Mouse (Mus musculus): ENCODE measurements around the gene Klf9. TPM values are rescaled to one million over a fixed set of nuclear protein-coding genes. Genes with fewer than 3 reads are reported as not detected.

The Klf9 gene
- polyA plus RNA-seq, 1 experiment from 2014 or later: 0.89 TPM

DNA sequence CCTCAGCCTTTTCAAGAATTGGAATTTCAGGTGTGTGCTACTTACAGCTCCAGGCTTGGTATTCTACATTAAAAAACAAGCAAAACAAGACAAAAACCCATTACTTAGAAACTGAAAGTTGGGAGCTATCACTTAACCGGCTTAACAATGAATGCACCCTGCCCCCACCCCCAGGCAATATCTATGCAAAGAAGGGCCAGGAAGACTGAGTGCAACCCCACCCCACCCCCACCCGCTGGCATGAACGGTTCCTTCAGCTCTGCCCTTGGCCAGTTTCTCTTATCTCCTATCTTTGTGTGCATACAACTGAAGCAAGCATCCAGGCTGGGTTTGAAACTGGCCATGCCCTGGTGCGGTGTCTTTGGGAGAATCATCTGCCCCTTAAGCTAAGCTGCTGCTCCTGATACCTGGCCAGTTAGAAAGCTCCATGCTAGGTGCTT is 11.2 kb downstream of the Klf9 start:
- Histone ChIP-seq H3K4me1 (replicated peaks) (0 out of 2 replicates have a peak, but pooled peaks cover 5% of the 10 kb centered on the region), H3K27ac (no peak overlapping the region), H3K4me3 (replicated peaks) (no peak overlapping the region), H3K9me3 (no peaks in the 10 kb centered on the region), H3K9ac (replicated peaks) (no peak overlapping the region), H3K4me2 (replicated peaks) (no peak overlapping the region), H3K27me3 (no peaks in the 10 kb centered on the region), H3K36me3 (no peaks in the 10 kb centered on the region)
- WGBS: 36% methylated on average over 4 of the region's 4 CpGs
- ATAC-seq: no peak

DNA sequence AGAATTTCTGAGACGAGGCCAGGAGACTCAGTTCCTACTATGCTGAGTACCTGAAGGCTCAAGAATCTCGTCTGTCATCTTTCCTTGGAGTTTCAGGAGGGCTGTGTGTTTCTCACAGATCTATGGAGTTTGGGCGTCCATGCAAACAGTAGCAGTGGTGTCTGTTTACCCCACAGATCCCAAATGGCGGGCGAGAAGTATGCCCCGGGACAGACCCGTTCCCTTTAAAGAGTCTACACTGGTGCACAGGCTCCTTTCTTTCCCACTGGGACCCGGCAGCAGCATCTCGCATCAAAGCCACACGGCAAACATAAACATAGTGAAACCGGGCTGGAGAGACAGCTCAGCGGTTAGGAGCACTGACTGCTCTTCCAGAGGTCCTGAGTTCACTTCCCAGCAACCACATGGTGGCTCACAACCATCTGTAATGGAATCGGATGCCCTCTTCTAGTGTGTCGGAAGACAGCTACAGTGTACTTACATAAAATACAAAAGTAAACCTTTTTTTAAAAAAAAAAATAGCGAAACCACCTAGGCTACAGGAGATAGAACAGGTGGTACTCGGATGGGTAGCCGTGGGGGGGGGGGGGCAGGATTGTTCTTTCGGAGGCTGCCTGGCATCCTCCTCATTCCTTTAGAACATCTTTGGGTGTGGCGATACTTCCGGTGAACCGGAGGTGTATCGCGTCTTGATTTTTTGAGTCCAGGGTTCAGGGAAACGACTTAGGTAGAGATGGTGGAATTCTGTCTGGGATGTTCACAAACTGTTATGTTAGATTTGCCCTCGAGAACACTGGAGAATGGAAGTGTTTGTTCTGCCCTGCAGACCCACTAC is 12.0 kb downstream of the Klf9 start:
- H3K9ac ChIP-seq (replicated peaks): no peak overlapping the region
- no peaks in the 10 kb centered on the region for H3K36me3 ChIP-seq
- no peaks in the 10 kb centered on the region for H3K9me3 ChIP-seq
- no peak overlapping the region for H3K27ac ChIP-seq
- 0 out of 2 replicates have a peak, but pooled peaks cover 5% of the 10 kb centered on the region for H3K4me1 ChIP-seq (replicated peaks)
- 73% methylated on average over 25 of the region's 25 CpGs for WGBS
- H3K4me3 ChIP-seq (replicated peaks): no peak overlapping the region
- no peak for ATAC-seq
- H3K27me3 ChIP-seq: no peaks in the 10 kb centered on the region
- no peak overlapping the region for H3K4me2 ChIP-seq (replicated peaks)

DNA sequence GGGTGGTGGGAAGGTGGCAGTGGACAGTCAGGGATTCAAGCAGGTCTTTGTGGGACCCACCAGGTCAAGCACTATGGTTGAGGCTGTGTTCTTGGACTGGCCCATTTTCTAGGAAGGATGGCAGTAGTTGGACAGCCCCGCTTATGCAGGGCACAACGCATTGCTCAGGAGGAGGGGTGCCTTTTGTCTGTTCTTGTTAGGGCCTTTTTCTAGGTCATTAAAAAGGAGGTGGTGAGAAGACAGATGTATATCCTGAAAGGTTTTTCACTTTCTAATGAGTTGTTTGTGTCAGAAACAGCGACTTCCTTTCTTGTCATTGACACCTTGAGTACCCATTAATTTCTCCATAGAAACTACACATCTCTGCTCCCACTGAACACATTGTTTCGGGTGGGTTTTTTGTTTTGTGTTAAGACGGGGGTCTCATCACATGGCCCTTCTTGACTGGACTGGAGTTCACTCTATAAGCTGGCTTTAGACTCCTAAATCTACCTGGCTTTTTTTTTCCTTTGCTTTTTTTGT is 12.6 kb downstream of the Klf9 start:
- no peaks in the 10 kb centered on the region for H3K36me3 ChIP-seq
- 83% methylated on average over 5 of the region's 5 CpGs for WGBS
- no peak overlapping the region for H3K9ac ChIP-seq (replicated peaks)
- no peak overlapping the region for H3K27ac ChIP-seq
- no peak for ATAC-seq
- no peaks in the 10 kb centered on the region for H3K9me3 ChIP-seq
- H3K4me2 ChIP-seq (replicated peaks): no peak overlapping the region
- no peak overlapping the region for H3K4me3 ChIP-seq (replicated peaks)
- H3K27me3 ChIP-seq: no peaks in the 10 kb centered on the region
- H3K4me1 ChIP-seq (replicated peaks): 0 out of 2 replicates have a peak, but pooled peaks cover 5% of the 10 kb centered on the region

DNA sequence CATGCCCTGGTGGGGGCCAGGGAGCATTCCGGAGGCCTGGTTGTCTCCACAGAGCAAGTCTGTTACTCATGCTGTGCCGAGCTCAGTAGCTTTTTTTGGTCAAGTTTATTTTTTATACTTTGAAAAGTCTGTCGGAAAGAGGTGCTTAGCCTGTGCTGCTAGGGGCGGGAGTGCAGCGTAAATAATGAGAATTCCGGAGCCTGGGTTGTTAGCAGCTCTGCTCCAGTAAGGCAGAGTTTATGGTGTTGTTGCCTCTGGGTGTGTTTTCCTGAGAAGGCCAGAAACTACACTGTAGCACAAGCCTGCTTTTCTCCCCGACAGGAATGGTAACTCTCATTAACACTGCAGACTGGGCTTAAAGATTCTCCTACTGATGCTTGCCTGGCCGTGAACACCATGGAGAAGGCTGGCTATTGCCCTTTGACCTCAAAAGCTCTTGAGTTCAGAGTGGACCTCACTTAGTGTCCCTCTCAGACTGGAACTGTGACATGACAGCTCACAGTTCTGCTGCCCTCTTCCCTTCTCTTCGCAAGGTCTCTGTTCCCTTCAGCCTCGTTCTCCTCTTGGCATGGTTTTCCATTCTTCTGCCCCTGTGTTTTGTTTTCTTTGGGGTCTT is 18.9 kb downstream of the Klf9 start:
- ATAC-seq: no peak

DNA sequence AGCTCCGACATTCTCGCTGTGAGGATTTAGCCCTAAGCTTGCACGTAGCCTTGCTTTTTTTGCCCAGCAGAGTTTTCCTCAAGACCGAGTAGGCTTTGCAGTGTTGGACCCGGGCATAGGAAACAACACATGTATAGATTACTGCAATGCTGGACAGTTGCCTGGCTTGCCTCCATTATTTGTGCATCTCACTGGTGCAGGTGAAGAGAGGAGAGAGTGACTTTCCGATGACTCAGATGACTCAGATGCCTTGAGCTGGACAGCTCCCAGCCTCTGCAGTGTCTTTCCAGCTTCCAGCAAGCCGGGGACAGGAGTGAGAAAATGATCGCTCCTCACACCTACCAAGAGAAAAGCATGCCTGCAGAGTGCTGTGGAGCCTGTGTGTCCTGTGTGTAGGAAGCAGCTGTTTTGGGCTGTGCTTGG is 21.4 kb downstream of the Klf9 start:
- no peaks in the 10 kb centered on the region for H3K4me1 ChIP-seq (replicated peaks)
- no peak overlapping the region for H3K27ac ChIP-seq
- 19% methylated on average over 8 of the region's 8 CpGs for WGBS
- no peak for ATAC-seq
- no peaks in the 10 kb centered on the region for H3K36me3 ChIP-seq
- H3K9ac ChIP-seq (replicated peaks): no peak overlapping the region
- 0 out of 2 replicates have a peak, but pooled peaks cover 2% of the 10 kb centered on the region for H3K27me3 ChIP-seq
- no peaks in the 10 kb centered on the region for H3K9me3 ChIP-seq
- no peak overlapping the region for H3K4me2 ChIP-seq (replicated peaks)
- H3K4me3 ChIP-seq (replicated peaks): no peak overlapping the region

More for the DNA sequence above, 18.9 kb downstream of the Klf9 start:
- Histone ChIP-seq H3K4me2 (replicated peaks) (no peak overlapping the region), H3K4me1 (replicated peaks) (no peaks in the 10 kb centered on the region), H3K36me3 (no peaks in the 10 kb centered on the region), H3K27ac (no peak overlapping the region), H3K9ac (replicated peaks) (no peak overlapping the region), H3K27me3 (0 out of 2 replicates have a peak, but pooled peaks cover 2% of the 10 kb centered on the region), H3K9me3 (no peaks in the 10 kb centered on the region), H3K4me3 (replicated peaks) (no peak overlapping the region)
- 81% methylated on average over 10 of the region's 10 CpGs for WGBS

DNA sequence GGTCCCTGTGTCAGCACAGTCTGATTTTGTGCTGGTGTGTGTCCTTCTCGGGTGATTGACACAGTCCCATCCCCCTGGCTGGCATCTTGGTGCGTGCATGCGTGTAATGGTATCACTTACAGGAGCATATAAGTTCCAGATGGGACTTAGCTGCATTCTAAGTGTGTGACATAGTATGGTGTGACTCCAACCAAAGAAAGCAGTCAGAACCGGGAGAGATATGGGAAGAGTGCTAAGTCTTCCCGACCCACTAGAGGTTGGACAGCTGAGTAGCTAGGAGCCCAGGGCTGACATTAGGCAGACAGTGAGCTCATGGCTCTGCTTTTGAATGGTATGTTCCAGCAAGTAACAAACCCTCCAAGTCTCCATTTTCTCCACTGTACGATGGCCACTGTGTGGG is 21.9 kb downstream of the Klf9 start:
- H3K4me3 ChIP-seq (replicated peaks): no peak overlapping the region
- no peaks in the 10 kb centered on the region for H3K4me1 ChIP-seq (replicated peaks)
- H3K36me3 ChIP-seq: no peaks in the 10 kb centered on the region
- H3K9ac ChIP-seq (replicated peaks): no peak overlapping the region
- ATAC-seq: no peak
- WGBS: 85% methylated on average over 6 of the region's 6 CpGs
- no peak overlapping the region for H3K4me2 ChIP-seq (replicated peaks)
- 0 out of 2 replicates have a peak, but pooled peaks cover 2% of the 10 kb centered on the region for H3K27me3 ChIP-seq
- H3K27ac ChIP-seq: no peak overlapping the region
- H3K9me3 ChIP-seq: no peaks in the 10 kb centered on the region

DNA sequence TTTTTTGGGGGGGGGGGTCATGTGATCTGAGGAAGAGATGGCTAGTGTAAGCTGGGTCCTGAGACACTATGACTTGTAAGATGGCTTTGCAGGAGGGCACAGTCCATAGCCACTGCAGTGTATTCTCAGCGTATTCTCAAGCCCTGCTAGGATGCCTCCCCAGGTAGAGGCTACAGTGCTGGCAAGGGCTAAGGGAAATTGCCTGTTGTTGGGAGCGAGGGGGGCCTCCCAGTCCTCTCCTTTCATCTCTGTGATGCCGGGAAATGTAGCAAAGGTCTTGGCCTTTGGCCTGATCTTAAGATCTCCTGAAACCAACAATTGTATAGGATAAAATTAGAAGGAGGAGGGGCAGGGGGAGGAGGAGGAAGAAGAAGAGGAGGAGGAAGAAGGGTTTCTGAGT is 22.3 kb downstream of the Klf9 start:
- Histone ChIP-seq H3K4me3 (replicated peaks) (no peak overlapping the region), H3K27me3 (0 out of 2 replicates have a peak, but pooled peaks cover 2% of the 10 kb centered on the region), H3K9ac (replicated peaks) (no peak overlapping the region), H3K27ac (no peak overlapping the region), H3K9me3 (no peaks in the 10 kb centered on the region), H3K4me1 (replicated peaks) (no peaks in the 10 kb centered on the region), H3K4me2 (replicated peaks) (no peak overlapping the region), H3K36me3 (no peaks in the 10 kb centered on the region)
- 35% methylated on average over 3 of the region's 3 CpGs for WGBS
- no peak for ATAC-seq

DNA sequence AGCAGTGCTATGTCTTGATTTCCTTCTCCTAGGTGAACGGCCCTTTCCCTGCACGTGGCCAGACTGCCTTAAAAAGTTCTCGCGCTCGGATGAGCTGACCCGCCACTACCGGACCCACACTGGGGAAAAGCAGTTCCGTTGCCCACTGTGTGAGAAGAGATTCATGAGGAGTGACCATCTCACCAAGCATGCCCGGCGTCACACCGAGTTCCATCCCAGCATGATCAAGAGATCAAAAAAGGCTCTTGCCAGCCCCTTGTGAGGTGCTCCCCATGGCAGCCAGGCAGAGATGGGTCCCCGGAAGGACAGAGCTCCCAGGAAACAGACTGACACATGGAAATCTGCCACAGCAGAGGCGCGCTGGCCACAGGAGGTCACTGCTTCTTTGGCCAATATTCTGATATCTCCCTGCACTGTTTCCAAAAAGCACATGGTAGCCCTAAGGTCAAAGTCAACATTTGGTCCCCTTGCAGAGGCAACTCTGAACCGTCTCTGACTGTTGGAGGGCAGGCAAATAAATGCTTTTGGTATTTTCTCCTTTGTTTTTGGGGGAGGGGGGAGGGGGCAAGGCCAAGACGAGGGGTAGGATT is 23.7 kb downstream of the Klf9 start:
- no peak for ATAC-seq
- no peak overlapping the region for H3K27ac ChIP-seq
- 88% methylated on average over 16 of the region's 16 CpGs for WGBS

DNA sequence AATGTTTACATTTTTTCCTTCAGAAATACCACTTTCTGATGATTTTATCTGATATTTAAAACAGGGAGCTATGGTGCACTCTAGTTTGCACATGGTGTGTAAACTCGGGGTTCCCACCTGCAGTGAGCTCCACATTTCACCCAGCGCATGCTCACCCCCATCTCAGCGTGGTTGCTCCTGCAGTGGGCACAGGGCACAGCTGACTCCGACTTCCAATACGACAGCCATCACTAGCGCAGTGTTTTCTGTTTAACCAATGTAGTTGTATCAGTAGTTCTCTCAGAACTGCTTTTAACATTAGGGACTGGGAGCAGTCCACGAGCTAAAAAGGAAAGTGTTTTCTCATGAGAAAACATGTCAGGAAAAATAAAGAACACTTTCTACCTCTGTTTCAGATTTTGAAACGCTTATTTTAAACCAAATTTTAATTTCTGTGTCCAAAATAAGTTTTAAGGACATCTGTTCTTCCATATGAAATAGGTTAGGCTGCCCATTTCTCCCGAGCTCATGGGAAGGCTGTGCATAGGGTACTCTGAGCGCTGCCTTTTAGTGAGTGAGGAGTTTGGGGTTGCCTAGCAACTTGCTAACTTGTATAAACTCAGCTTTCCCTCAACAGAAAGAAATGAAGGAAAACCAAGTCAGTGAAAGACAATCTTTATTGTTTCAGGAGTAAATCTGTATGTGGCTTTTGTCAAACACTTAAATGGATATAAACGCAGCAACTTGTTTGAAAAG is 25.7 kb downstream of the Klf9 start:
- ATAC-seq: no peak
- WGBS: 67% methylated on average over 11 of the region's 11 CpGs
- no peak overlapping the region for H3K4me3 ChIP-seq (replicated peaks)

More for the DNA sequence above, 23.7 kb downstream of the Klf9 start:
- Histone ChIP-seq H3K36me3 (no peaks in the 10 kb centered on the region), H3K4me2 (replicated peaks) (no peak overlapping the region), H3K9ac (replicated peaks) (no peak overlapping the region), H3K27me3 (0 out of 2 replicates have a peak, but pooled peaks cover 2% of the 10 kb centered on the region), H3K4me3 (replicated peaks) (no peak overlapping the region), H3K9me3 (no peaks in the 10 kb centered on the region), H3K4me1 (replicated peaks) (no peaks in the 10 kb centered on the region)

DNA sequence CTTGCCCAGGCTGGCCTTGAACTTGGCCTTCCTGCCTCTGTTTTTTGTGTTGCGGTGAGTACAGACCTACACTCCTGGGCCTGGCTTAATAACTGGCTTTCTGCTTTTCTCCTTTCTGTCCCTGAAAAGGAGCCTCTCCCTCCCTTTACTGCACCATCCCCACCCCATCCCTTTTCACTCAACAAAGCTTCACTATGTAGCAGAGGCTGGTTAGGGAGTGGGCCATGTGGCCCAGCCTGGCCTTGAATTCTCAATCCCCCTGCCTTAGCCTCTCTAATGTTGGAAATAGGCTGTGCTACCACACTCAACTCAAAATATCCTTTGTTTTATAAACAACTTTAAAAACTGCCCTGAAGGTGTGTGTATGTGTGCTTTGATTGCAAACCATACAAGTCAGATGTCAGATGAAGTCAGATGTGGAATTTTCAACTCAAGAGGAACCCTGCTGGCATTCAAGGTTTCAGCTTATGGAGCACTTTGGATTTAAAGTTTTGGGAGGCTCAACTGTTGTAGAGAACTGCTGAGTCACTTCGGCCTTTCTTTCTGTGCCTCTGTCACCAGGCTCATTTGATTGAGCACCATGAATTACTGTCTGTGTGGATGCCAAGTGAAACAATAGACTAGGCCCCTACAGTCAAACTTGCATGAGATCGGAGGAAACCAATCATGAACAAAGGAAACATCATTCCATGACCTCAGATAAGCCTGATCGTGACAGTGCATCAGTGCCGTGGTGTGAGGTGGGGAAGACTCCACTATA is 28.1 kb downstream of the Klf9 start:
- Histone ChIP-seq H3K36me3 (no peaks in the 10 kb centered on the region), H3K27me3 (no peaks in the 10 kb centered on the region), H3K9ac (replicated peaks) (no peak overlapping the region), H3K4me1 (replicated peaks) (no peaks in the 10 kb centered on the region), H3K4me3 (replicated peaks) (no peak overlapping the region), H3K4me2 (replicated peaks) (no peak overlapping the region), H3K27ac (no peak overlapping the region), H3K9me3 (0 out of 2 replicates have a peak, but pooled peaks cover 6% of the 10 kb centered on the region)
- 87% methylated on average over 5 of the region's 5 CpGs for WGBS
- ATAC-seq: no peak

More for the DNA sequence above, 25.7 kb downstream of the Klf9 start:
- Histone ChIP-seq H3K4me2 (replicated peaks) (no peak overlapping the region), H3K9ac (replicated peaks) (no peak overlapping the region), H3K27me3 (0 out of 2 replicates have a peak, but pooled peaks cover 2% of the 10 kb centered on the region), H3K36me3 (no peaks in the 10 kb centered on the region), H3K9me3 (0 out of 2 replicates have a peak, but pooled peaks cover 6% of the 10 kb centered on the region), H3K4me1 (replicated peaks) (no peaks in the 10 kb centered on the region), H3K27ac (no peak overlapping the region)

DNA sequence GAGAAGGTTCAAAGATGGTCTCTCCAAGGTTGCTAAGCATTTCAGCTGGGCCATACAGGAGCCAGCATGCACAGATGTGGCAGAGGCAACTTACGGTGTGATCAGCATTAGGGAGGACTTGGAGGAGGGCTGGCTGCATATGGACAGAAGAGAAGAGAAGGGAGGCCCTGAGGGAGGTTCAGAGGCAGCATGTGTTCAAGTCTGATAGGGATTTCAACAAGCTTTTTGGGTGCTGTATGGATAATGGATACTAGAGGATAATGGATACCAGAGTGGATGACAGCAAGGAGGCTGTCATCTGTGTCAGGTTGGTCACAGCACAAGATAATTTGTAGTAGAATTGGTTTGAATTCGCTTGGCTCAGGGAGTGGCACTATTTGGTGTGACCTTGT is 28.6 kb downstream of the Klf9 start:
- 98% methylated on average over 2 of the region's 2 CpGs for WGBS
- Histone ChIP-seq H3K9me3 (0 out of 2 replicates have a peak, but pooled peaks cover 6% of the 10 kb centered on the region), H3K36me3 (no peaks in the 10 kb centered on the region), H3K9ac (replicated peaks) (no peak overlapping the region), H3K27ac (no peak overlapping the region), H3K4me2 (replicated peaks) (no peak overlapping the region), H3K4me1 (replicated peaks) (no peaks in the 10 kb centered on the region), H3K4me3 (replicated peaks) (no peak overlapping the region), H3K27me3 (no peaks in the 10 kb centered on the region)
- no peak for ATAC-seq
